Mouse (Mus musculus): ENCODE results near the gene Rfc2. TPM values are rescaled to one million over a fixed set of nuclear protein-coding genes. Genes with fewer than 3 reads are reported as not detected.

Gene Rfc2
- total RNA-seq, 1 experiment from 2014 or later = 70.5 TPM

DNA sequence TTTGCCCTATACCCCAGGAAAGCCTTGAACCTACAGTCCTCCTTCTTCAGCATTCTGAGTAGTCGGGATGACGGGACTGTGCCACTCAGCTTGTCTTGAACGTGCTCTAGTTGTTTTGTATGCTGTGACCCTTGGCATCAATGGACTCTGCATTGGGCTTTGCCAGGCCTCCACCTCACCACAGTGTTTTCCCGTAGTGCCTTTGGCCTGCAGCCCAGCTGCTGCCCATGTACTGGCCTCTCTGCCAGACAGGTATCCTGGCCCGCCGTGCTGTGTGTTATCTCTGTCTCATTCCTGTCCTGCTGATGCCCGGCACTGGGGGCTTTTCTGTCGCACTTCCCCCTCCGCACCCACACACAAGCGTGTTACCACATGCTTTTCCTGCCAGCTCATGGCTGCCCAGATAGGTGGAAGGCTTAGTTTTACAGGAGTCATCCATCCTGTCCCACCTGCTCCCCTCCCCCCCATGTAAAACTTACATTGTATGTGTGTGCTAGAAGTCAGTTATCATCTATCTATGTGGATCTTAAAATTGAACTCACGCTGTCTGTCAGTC is 10.9 kb downstream of the Rfc2 start:
- no peak for ATAC-seq (ENCODE audit: extremely low read depth, insufficient number of reproducible peaks, low FRiP score, poor library complexity, severe bottlenecking)

DNA sequence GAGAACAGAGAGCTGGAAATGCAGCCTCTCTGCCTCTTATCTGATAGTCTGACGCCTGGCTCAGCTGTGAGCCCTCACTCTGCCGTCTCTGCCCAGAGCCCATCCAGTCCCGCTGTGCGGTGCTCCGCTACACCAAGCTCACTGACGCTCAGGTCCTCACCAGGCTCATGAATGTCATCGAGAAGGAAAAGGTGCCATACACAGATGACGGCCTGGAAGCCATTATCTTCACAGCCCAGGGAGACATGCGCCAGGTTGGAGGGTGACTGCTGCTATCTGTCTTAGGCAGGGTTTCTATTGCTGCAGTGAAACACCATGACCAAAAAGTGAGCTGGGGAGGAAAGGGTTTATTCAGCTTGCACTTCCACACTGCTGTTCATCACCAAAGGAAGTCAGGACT is 11.9 kb downstream of the Rfc2 start:
- ATAC-seq (ENCODE audit: extremely low read depth, insufficient number of reproducible peaks, low FRiP score, poor library complexity, severe bottlenecking) = no peak

DNA sequence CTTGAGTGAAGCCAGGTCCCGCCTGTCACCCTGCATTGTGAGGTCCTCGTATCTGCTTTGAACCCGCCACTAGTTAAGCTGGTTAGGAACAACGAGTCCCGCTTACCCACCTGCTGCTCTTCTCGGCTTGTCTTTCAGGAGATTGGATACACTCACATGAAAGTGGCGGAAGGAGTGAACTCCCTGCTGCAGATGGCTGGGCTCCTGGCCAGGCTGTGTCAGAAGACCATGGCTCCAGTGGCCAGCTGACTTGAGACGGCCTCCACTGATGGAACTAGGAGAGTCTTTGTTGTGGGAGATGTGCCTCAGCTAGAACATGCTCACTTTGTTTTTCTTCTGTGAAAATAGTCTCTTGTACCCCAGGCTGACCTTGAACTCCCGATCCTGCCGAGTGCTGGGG is 16.5 kb downstream of the Rfc2 start:
- ATAC-seq (ENCODE audit: extremely low read depth, insufficient number of reproducible peaks, low FRiP score, poor library complexity, severe bottlenecking) = no peak

DNA sequence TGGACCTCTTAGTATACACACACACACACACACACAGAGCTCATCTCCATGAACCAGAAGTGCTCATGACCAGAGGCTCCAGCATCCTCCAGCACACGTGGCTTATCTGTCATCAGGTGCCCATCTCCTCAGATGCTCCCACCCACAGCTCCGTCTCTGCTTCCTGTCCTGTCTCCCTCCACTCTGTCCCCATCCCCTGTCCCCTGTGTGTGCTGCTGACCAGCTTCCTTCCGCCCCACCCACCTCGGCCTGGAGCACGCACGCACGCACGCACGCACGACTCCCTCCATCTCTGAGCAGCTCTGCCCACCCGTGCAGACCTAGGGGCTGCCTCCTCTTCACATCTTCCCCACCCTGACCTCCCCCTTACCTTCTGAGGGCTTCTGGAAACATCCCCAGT is 23.2 kb downstream of the Rfc2 start:
- ATAC-seq (ENCODE audit: extremely low read depth, insufficient number of reproducible peaks, low FRiP score, poor library complexity, severe bottlenecking) = no peak

DNA sequence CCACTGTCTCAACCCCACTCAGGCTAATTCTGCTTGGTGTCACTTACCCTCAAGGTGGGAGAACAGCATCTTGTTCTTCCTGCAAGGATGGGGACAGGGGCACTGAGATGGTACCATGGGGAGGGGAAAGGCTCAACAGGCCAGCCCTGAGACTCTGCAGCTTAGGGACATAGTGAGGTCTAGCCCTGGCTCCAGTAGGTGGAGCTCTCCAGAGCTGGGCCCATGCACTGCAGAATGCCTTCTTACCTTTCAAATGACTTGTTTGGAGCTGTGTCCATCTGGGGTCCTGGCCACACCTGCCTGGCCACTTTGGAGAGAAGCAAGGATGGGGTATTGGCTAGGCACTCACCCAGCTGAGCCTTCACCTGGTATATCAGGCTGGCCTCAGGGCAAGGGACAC is 25.1 kb downstream of the Rfc2 start:
- ATAC-seq (ENCODE audit: extremely low read depth, insufficient number of reproducible peaks, low FRiP score, poor library complexity, severe bottlenecking) = no peak

- ATAC-seq (ENCODE audit: extremely low read depth, insufficient number of reproducible peaks, low FRiP score, poor library complexity, severe bottlenecking) = peak; percentile 81
Observed at GRCm38 (mm10) chr5:134607121-134607520, 26.0 kb downstream of the Rfc2 start.

DNA sequence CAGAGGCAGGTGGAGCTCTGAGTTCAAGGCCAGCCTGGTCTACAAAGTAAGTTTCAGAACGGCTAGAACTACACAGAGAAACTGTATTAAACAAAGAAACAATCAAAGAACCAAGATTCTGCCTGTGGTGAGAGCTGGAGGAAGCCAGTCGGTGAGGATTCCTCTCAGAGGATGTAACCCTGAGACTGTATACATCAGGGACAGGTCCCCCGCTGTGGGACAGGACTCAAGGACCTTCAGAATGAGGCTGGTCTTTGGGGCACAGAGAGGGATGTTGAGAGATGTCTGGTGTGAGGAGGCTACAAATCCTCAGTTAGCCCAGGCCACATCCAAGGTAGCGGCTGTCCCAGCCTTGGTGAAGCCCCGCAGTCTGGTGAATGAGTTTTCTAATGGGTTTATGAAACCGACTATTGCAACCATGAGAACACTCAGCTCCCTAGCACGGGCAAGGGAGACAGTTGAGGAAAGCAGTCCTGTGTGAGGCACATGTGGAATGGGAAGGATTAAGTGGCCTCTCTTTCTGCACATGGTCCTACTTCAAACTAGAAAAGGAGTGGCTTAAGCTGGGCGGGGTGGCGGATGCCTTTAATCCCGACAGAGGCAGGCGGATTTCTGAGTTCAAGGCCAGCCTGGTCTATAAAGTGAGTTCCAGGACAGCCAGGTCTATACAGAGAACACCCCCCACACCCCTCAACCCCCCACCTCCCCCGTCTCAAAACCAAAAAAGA is 28.9 kb downstream of the Rfc2 start:
- ATAC-seq (ENCODE audit: extremely low read depth, insufficient number of reproducible peaks, low FRiP score, poor library complexity, severe bottlenecking) = no peak

GRCm38 (mm10) chr5:134611810-134612521 is 30.8 kb downstream of the Rfc2 start:
- ATAC-seq (ENCODE audit: extremely low read depth, insufficient number of reproducible peaks, low FRiP score, poor library complexity, severe bottlenecking) = no peak

GRCm38 (mm10) chr5:134613727-134614126 is 32.6 kb downstream of the Rfc2 start:
- peak; percentile 52 for ATAC-seq (ENCODE audit: extremely low read depth, insufficient number of reproducible peaks, low FRiP score, poor library complexity, severe bottlenecking)

DNA sequence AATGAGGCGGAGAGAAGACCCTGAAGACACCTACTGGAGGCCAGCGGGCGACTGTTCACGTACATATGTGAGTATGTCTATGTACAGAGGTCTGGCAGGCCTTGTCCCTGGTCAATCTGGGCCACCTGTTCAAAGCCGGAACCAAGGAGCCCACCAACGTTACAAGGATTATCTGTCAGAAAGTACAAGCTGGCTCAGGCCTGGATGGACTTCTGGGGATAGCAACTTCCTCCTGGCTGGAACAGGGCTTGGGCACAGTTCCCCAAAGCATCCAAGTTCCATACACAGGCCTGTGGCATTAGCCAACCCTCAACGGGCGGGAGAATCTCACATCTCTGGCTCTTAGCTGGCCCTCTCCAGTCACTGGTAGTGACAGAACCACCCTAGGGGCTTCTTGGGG is 33.1 kb downstream of the Rfc2 start:
- no peak for ATAC-seq (ENCODE audit: extremely low read depth, insufficient number of reproducible peaks, low FRiP score, poor library complexity, severe bottlenecking)

DNA sequence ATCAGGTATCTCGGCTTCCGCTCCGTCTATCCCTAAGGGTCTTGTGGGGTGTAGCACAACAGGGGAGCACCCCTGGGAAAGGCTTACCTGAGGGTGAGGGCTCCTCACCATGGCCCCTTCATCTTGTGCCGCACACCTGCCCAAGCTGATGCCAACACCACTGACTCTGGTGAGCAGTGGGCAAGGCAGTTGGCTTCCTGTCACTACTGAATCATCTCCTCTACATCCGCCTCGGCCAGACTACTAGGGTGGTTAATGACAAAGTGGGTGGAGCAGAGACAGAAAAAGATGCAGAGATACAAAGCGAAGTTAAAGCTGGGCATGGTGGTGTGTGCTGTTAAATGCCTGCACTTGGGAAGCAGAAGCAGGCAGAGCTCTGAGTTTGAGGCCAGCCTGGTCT is 33.6 kb downstream of the Rfc2 start, which contains the start of gene Lat2:
TSS of gene Lat2 (minus strand) at position 224 of the 400 bp plus-strand sequence.
- ATAC-seq (ENCODE audit: extremely low read depth, insufficient number of reproducible peaks, low FRiP score, poor library complexity, severe bottlenecking) = peak; percentile 44; the same call in 1 of the 2 replicates

DNA sequence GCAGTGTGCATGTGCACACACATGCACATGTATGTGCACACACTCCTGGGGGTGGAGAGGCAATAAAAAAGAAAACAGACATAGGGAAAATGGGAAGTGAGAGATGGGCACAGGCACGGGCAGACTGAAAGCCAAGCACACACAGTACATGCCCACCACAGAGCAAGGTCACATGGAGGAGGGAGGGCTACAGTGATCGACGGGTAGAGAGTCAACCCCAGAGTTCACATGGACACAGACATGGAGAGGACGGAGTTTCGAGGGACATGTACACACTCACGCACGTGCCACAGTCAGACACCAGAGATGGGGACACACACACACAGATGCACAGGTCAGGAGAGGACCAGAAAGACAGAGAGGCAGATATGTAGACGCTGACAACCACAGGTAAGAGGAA is 34.2 kb downstream of the Rfc2 start:
- no peak for ATAC-seq (ENCODE audit: extremely low read depth, insufficient number of reproducible peaks, low FRiP score, poor library complexity, severe bottlenecking)

DNA sequence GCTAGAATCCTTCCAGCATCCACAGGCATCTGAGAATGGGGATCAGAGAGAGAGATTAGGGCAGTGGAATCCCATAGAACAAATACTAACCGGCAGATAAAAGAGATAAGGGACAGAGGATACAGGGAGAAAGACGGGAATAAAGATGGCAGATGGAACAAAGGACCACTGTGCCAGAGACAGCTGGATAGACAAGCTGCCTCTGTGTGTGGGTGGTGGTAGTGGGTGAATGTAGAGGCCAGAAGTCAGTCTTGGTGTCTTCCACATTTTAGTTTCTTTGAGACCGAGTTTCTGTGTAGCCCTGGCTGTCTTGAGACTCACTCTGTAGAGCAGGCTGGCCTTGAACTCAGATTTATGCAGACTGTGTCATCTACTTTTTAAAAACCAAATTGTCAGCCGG is 34.6 kb downstream of the Rfc2 start:
- no peak for ATAC-seq (ENCODE audit: extremely low read depth, insufficient number of reproducible peaks, low FRiP score, poor library complexity, severe bottlenecking)

- ATAC-seq (ENCODE audit: extremely low read depth, insufficient number of reproducible peaks, low FRiP score, poor library complexity, severe bottlenecking) = peak; percentile 62
Observed at GRCm38 (mm10) chr5:134617071-134617470, 35.9 kb downstream of the Rfc2 start.

DNA sequence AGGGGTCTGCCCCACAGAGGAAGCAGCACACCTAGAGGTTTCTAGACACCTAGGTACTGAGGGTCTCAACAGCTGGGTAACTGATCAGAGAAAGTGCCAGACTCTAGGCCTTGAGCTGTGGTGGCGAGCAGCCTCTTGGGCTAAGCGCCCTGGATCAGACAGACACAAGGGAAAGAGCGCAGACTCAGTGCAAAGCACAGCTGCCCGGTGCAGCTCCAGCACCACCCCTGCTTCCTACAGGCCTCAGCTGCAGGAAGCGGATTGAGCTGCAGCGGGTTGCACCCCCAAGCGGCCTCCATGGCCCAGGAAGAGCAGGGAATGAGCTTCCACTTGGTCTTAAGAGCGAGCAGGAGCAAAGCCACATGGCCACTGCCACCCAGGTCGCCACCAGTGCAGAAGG is 39.3 kb downstream of the Rfc2 start:
- ATAC-seq (ENCODE audit: extremely low read depth, insufficient number of reproducible peaks, low FRiP score, poor library complexity, severe bottlenecking) = no peak

- ATAC-seq (ENCODE audit: extremely low read depth, insufficient number of reproducible peaks, low FRiP score, poor library complexity, severe bottlenecking) = no peak
Observed at GRCm38 (mm10) chr5:134621099-134621640, 40.0 kb downstream of the Rfc2 start.

GRCm38 (mm10) chr5:134622069-134622468 is 40.9 kb downstream of the Rfc2 start:
- ATAC-seq (ENCODE audit: extremely low read depth, insufficient number of reproducible peaks, low FRiP score, poor library complexity, severe bottlenecking) = no peak

- no peak for ATAC-seq (ENCODE audit: extremely low read depth, insufficient number of reproducible peaks, low FRiP score, poor library complexity, severe bottlenecking)
Observed at GRCm38 (mm10) chr5:134629508-134629907, 48.3 kb downstream of the Rfc2 start.

- no peak for ATAC-seq (ENCODE audit: extremely low read depth, insufficient number of reproducible peaks, low FRiP score, poor library complexity, severe bottlenecking)
Observed at GRCm38 (mm10) chr5:134630835-134631234, 49.7 kb downstream of the Rfc2 start.

DNA sequence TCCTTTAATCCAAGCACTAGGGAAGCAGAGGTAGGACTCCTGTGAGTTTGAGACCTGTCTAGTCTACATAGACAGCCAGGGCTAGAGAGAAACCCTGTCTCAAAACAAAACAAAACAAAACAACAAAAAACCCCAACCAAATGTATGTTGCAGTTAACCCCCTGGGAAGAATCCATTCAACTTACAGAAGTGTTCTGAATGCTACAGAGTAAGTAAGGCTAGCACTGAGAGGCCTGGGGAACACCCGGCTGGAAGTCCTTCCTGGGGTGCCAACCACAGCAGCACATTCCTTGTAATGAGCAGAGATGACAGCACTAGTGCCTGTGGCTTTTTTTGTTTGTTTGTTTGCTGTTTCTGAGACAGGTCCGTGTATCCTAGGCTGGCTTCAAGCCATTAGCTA is 51.7 kb downstream of the Rfc2 start:
- no peak for ATAC-seq (ENCODE audit: extremely low read depth, insufficient number of reproducible peaks, low FRiP score, poor library complexity, severe bottlenecking)
